Mouse (Mus musculus): ENCODE results near the gene Prkca. TPM values are rescaled to one million over a fixed set of nuclear protein-coding genes. Genes with fewer than 3 reads are reported as not detected.

The Prkca gene
- polyA plus RNA-seq, 1 experiment from 2014 or later, result 9.7 TPM

DNA sequence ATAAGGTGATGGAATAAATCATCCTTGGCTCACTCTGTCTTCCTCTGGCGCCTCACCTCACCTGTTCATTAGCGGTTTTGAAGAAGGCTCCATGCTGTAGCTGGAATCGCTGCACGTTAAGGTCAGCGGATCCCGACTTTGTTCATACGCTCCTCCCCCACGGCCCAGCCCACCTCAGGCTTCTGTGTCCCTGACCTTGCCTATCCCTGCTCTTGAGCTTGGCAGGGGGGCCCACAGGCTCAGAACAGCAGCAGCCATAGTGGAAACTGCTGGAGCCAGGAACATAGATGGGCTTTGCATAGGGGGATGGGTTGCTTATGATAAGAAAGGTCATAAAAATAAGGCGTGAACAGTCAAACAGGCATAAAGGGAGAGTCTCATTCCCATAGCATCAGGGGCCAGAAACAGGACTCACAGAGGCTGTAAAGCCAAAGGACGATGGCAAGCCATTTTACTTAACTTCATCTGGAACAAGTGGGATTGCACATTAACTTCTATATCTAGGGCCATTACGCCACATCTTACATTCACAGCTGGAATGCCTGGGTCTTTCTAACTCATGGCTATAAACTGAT, 102.7 kb downstream of the Prkca start:
- Histone ChIP-seq H3K4me2 (no peak overlapping the region), H3K9me3 (no peaks in the 10 kb centered on the region), H3K9ac (no peak overlapping the region), H3K27ac (no peak overlapping the region), H3K4me3 (no peak overlapping the region), H3K36me3 (no peaks in the 10 kb centered on the region), H3K4me1 (peaks cover 10% of the 10 kb centered on the region; the same call in 1 of the 2 replicates), H3K27me3 (no peaks in the 10 kb centered on the region)
- 68% methylated on average over 11 of the region's 11 CpGs for WGBS
- no peak for ATAC-seq (ENCODE audit: borderline replicate concordance, extremely low read depth, low FRiP score, low TSS enrichment)

DNA sequence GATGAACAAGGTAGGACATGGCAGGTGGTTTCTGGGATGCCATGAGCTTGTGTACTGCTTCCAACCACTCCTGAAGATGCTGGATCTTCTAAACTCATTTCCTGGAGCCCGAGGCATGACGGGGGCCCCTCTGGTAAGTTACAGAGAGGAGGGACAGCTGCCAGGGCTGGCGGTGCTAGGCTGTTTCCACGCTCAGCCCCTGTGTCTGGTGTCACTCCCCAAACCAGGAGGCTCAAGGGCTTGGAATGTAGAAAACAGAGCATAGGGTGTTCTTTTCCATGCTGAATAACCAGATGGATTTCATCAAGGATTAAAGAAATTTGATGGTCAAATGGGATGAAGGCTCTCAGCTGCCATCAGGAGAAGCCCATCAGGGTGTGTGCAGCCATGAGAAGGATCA, 104.6 kb downstream of the Prkca start:
- no peaks in the 10 kb centered on the region for H3K9me3 ChIP-seq
- H3K36me3 ChIP-seq, result no peaks in the 10 kb centered on the region
- H3K9ac ChIP-seq, result no peak overlapping the region
- no peak overlapping the region for H3K27ac ChIP-seq
- H3K27me3 ChIP-seq, result no peaks in the 10 kb centered on the region
- peaks cover 10% of the 10 kb centered on the region; the same call in 1 of the 2 replicates for H3K4me1 ChIP-seq
- no peak overlapping the region for H3K4me3 ChIP-seq
- WGBS, result 49% methylated on average over 4 of the region's 4 CpGs
- ATAC-seq (ENCODE audit: borderline replicate concordance, extremely low read depth, low FRiP score, low TSS enrichment), result no peak
- no peak overlapping the region for H3K4me2 ChIP-seq

DNA sequence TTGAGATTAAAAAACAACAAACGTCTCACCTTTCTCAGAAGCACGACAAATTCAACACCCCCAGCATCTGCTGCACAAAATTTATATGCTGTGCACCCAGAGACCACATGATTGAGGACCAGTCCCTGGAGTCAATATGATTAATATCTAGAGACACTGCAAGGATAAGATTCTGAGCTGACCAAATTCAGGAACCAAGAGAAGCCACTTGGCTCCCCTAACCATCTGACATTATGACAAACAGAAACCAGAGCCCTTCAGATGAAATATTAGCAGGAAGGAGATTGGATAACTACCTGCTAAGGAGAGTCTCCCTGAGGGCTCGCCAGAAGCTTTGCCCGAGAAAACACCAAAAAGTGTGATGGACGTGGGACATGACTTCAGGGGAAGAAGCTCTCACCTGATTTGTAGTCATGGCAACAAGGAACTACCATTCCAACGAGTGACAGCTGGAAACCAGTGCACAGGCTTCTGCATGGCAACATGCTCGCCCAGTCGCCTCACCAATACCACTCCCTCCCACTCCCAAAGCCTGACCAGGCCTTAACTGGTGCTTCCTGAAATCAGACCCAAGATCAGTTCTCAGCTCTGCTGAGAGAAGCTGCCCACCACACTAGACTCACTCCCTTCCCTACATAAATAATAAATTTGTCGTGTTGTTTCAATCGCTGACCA, 106.8 kb downstream of the Prkca start:
- Histone ChIP-seq H3K4me3 (no peak overlapping the region), H3K4me1 (peaks cover 10% of the 10 kb centered on the region; the same call in 1 of the 2 replicates), H3K4me2 (no peak overlapping the region), H3K9me3 (no peaks in the 10 kb centered on the region), H3K36me3 (no peaks in the 10 kb centered on the region), H3K9ac (no peak overlapping the region), H3K27me3 (no peaks in the 10 kb centered on the region), H3K27ac (no peak overlapping the region)
- WGBS, result 61% methylated on average over 10 of the region's 10 CpGs
- peak; percentile 39; the same call in 1 of the 2 replicates for ATAC-seq (ENCODE audit: borderline replicate concordance, extremely low read depth, low FRiP score, low TSS enrichment)

GRCm38 (mm10) chr11:108236195-108236594, 107.5 kb downstream of the Prkca start:
- H3K36me3 ChIP-seq, result no peaks in the 10 kb centered on the region
- H3K27ac ChIP-seq, result no peak overlapping the region
- H3K4me2 ChIP-seq, result no peak overlapping the region
- H3K4me3 ChIP-seq, result no peak overlapping the region
- H3K27me3 ChIP-seq, result no peaks in the 10 kb centered on the region
- H3K9ac ChIP-seq, result no peak overlapping the region
- no peaks in the 10 kb centered on the region for H3K9me3 ChIP-seq
- ATAC-seq (ENCODE audit: borderline replicate concordance, extremely low read depth, low FRiP score, low TSS enrichment), result no peak
- H3K4me1 ChIP-seq, result peaks cover 10% of the 10 kb centered on the region; the same call in 1 of the 2 replicates
- 14% methylated on average over 2 of the region's 2 CpGs for WGBS

- Histone ChIP-seq H3K4me1 (peaks cover 7% of the 10 kb centered on the region; the same call in 1 of the 2 replicates), H3K9ac (no peak overlapping the region), H3K4me3 (no peak overlapping the region), H3K27ac (no peak overlapping the region), H3K9me3 (no peaks in the 10 kb centered on the region), H3K36me3 (no peaks in the 10 kb centered on the region), H3K27me3 (no peaks in the 10 kb centered on the region), H3K4me2 (no peak overlapping the region)
- 58% methylated on average over 5 of the region's 5 CpGs for WGBS
- ATAC-seq (ENCODE audit: borderline replicate concordance, extremely low read depth, low FRiP score, low TSS enrichment), result no peak
These were observed 108.5 kb downstream of the Prkca start for GRCm38 (mm10) chr11:108235081-108235703.

GRCm38 (mm10) chr11:108233015-108233414, 110.7 kb downstream of the Prkca start:
- Histone ChIP-seq H3K4me1 (peaks cover 7% of the 10 kb centered on the region; the same call in 1 of the 2 replicates), H3K27me3 (no peaks in the 10 kb centered on the region), H3K9ac (no peak overlapping the region), H3K36me3 (no peaks in the 10 kb centered on the region), H3K9me3 (no peaks in the 10 kb centered on the region), H3K4me3 (no peak overlapping the region), H3K4me2 (no peak overlapping the region), H3K27ac (no peak overlapping the region)
- 70% methylated on average over 5 of the region's 5 CpGs for WGBS
- no peak for ATAC-seq (ENCODE audit: borderline replicate concordance, extremely low read depth, low FRiP score, low TSS enrichment)

DNA sequence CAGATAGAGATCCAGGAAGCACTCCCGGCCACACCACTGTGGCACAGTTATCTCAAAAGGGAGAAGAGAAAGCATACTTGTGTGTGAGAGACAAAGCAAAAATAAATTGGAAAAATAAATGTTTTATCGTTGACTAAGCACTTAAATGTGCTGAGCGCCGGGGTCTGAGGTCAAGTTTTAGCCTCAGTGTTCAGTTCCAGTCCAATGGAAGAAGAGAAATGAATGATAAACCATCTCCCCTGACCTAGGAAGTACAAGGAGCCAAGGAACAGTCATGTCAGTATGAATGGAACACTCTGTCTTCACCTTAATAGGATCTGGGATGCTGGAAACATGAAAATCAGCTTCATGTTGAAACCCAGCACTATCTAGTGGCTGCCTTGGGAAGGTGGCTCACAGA, 113.6 kb downstream of the Prkca start:
- Histone ChIP-seq H3K4me2 (no peak overlapping the region), H3K9me3 (no peaks in the 10 kb centered on the region), H3K9ac (no peak overlapping the region), H3K4me1 (no peaks in the 10 kb centered on the region), H3K36me3 (no peaks in the 10 kb centered on the region), H3K4me3 (no peak overlapping the region), H3K27ac (no peak overlapping the region), H3K27me3 (no peaks in the 10 kb centered on the region)
- ATAC-seq (ENCODE audit: borderline replicate concordance, extremely low read depth, low FRiP score, low TSS enrichment), result no peak
- 81% methylated on average over 4 of the region's 4 CpGs for WGBS

DNA sequence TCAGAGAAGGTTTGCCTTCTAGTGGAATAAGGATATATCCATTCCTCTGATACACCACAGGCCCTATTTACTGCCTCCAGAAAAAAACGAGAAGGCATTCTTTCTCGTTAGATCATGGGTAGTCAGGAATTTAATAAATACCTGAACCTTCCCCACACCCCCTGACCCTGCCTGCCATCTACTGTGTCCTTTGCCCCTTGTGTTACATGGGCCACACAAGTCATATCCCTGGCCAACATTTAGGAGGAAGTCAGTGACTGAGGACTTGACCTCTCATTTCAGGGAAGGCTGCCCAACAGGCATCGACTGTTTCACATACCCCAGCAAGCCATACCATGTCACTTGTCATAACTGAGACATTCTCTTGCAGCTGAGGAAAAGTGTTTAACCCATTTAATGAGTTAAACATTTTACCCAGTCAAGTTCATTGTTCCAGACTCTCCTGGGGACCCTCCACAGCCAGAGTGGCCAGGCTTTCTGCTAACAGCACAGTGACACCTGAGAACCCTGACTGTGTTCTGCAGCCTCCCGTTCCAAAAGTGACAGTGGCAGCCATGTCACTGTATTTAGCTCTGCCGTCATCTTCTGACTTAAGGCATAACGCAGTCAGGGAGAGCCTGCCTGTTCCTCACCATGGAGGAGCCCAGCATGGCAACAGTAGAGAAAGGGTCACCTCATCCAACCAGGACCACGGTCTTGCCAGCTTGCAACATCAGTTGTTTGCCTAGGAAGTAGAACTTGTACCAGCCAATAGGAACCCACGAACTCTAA, 114.4 kb downstream of the Prkca start:
- no peaks in the 10 kb centered on the region for H3K27me3 ChIP-seq
- 68% methylated on average over 8 of the region's 8 CpGs for WGBS

GRCm38 (mm10) chr11:108228497-108228896, 115.2 kb downstream of the Prkca start:
- H3K36me3 ChIP-seq, result no peaks in the 10 kb centered on the region

More for the DNA sequence above, 114.4 kb downstream of the Prkca start:
- Histone ChIP-seq H3K36me3 (no peaks in the 10 kb centered on the region), H3K9ac (no peak overlapping the region), H3K9me3 (no peaks in the 10 kb centered on the region), H3K27ac (no peak overlapping the region), H3K4me2 (no peak overlapping the region), H3K4me3 (no peak overlapping the region), H3K4me1 (peaks cover 7% of the 10 kb centered on the region)
- ATAC-seq (ENCODE audit: borderline replicate concordance, extremely low read depth, low FRiP score, low TSS enrichment), result no peak

DNA sequence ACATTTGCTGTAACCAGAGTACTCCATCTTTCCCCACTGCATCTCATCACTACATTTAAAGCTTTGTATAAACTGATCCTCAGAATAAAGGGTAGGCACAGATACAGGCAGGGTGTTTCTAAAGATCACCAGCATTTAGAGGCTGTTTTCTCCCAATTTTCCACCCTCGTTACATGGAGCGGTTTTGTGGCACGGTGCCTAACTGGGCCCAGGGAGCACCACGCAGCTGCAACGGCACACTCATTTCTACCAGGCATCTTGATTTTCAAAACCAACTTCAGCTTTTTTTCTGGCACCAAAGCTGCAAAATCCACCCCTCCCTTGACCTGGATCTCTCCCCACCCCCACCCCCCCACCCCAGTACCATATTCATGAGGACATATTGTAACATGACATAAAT, 117.5 kb downstream of the Prkca start:
- Histone ChIP-seq H3K27ac (no peak overlapping the region), H3K9ac (no peak overlapping the region), H3K4me1 (peaks cover 38% of the 10 kb centered on the region), H3K4me3 (no peak overlapping the region), H3K36me3 (no peaks in the 10 kb centered on the region), H3K27me3 (no peaks in the 10 kb centered on the region), H3K4me2 (no peak overlapping the region), H3K9me3 (no peaks in the 10 kb centered on the region)
- 85% methylated on average over 5 of the region's 5 CpGs for WGBS
- no peak for ATAC-seq (ENCODE audit: borderline replicate concordance, extremely low read depth, low FRiP score, low TSS enrichment)

More at GRCm38 (mm10) chr11:108228497-108228896, 115.2 kb downstream of the Prkca start:
- Histone ChIP-seq H3K4me2 (no peak overlapping the region), H3K27ac (no peak overlapping the region), H3K4me3 (no peak overlapping the region), H3K9me3 (no peaks in the 10 kb centered on the region), H3K9ac (no peak overlapping the region), H3K27me3 (no peaks in the 10 kb centered on the region), H3K4me1 (peaks cover 16% of the 10 kb centered on the region)
- no peak for ATAC-seq (ENCODE audit: borderline replicate concordance, extremely low read depth, low FRiP score, low TSS enrichment)
- WGBS, result 77% methylated on average over 4 of the region's 4 CpGs

DNA sequence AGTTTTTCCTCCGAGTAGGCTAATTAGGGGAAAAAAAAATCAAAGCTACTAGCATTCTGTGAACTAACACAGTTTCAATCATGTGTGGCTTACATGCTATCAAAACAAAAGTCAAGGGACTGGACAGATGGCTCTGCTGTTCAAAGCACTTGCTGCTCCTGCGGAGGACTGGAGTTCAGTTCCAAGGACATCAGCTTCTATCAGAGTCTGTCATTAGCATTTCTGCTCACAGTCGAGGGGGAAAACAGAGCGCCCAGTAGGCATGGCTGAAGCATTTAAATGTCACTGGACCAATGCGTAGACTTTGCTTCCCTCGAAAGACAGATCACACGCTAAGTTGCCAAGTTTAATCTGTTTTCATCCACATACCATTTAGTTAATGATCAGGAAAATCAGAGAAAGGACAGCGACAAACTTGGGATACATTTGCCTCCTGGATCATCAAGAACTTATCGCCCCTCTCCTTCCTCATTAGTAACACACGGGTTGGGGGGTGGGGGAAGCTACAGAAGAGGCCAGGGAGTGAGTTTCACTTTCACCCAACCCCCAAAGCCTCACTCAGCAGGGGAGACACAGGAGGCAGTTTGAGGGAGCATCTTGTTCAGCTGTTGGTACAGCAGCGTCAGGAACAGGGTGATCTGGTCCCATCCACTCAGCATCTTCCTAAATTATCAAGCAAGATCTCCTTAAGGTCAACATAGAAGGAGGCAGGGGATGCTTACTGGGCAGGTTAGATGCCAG, 119.3 kb downstream of the Prkca start:
- H3K9me3 ChIP-seq, result no peaks in the 10 kb centered on the region
- ATAC-seq (ENCODE audit: borderline replicate concordance, extremely low read depth, low FRiP score, low TSS enrichment), result 0 out of 2 replicates have a peak, but pooled peaks have one; percentile 20
- no peak overlapping the region for H3K9ac ChIP-seq
- no peaks in the 10 kb centered on the region for H3K36me3 ChIP-seq
- no peaks in the 10 kb centered on the region for H3K27me3 ChIP-seq
- peak overlapping the region; percentile 22; the same call in 1 of the 2 replicates for H3K27ac ChIP-seq
- WGBS, result 43% methylated on average over 11 of the region's 11 CpGs
- H3K4me3 ChIP-seq, result no peak overlapping the region
- no peak overlapping the region for H3K4me2 ChIP-seq
- H3K4me1 ChIP-seq, result peaks cover 52% of the 10 kb centered on the region

Data from lung, embryonic 15.5 days (tissue).